Mouse (Mus musculus): Measurements from ENCODE around the gene Dpy19l3. TPM values are rescaled to one million over a fixed set of nuclear protein-coding genes. Genes with fewer than 3 reads are reported as not detected.
A peak's percentile ranks its signal among the peaks of the same experiment; 100 is the strongest.

Gene Dpy19l3
- polyA plus RNA-seq, 1 experiment from 2014 or later: 11.2 TPM

DNA sequence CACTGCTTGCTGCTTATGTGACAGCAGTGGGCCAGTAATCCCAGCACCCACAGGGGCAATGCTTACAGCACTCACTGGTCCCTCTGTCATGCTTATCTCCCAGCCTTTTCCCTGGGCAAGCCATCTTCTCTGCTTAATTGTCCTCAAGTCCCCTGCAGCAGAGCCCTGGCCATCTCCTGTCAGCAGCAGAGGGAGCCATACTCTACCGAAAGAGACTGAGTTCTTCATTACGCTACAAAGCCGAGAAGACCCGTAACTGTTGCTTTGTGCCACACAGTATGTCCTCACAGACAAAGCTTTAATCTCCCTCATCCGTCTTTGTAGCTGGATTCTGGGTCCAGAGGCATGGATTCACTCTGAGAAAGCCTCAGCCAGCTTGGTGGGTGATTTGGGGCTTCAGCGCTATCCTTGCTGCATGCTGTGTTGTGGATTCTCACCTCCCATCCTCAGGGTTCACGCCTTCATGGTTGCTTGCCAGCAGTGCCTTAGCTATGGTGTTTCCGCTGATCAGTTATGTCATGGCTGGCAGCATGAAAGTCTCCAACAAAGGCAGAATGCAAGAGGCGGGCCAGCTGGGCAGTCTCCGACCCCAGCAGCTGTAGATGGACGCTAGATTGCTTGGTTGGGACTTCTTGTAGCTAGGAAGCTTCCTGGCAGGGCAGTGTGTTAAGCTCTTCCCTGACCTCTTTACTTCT, 103.4 kb downstream of the Dpy19l3 start:
- H3K4me3 ChIP-seq: no peak overlapping the region
- H3K4me1 ChIP-seq: peaks cover 4% of the 10 kb centered on the region
- H3K9ac ChIP-seq: no peak overlapping the region
- H3K27me3 ChIP-seq (replicated peaks): 0 out of 2 replicates have a peak, but pooled peaks cover 3% of the 10 kb centered on the region
- 65% methylated on average over 11 of the region's 11 CpGs for WGBS
- no peak overlapping the region for H3K27ac ChIP-seq (replicated peaks)
- ATAC-seq (ENCODE audit: extremely low read depth, insufficient number of reproducible peaks, low FRiP score, low TSS enrichment): no peak
- no peaks in the 10 kb centered on the region for H3K9me3 ChIP-seq
- no peak overlapping the region for H3K4me2 ChIP-seq
- H3K36me3 ChIP-seq: no peaks in the 10 kb centered on the region

GRCm38 (mm10) chr7:35649071-35649470, 105.2 kb downstream of the Dpy19l3 start:
- H3K27me3 ChIP-seq (replicated peaks): no peaks in the 10 kb centered on the region

DNA sequence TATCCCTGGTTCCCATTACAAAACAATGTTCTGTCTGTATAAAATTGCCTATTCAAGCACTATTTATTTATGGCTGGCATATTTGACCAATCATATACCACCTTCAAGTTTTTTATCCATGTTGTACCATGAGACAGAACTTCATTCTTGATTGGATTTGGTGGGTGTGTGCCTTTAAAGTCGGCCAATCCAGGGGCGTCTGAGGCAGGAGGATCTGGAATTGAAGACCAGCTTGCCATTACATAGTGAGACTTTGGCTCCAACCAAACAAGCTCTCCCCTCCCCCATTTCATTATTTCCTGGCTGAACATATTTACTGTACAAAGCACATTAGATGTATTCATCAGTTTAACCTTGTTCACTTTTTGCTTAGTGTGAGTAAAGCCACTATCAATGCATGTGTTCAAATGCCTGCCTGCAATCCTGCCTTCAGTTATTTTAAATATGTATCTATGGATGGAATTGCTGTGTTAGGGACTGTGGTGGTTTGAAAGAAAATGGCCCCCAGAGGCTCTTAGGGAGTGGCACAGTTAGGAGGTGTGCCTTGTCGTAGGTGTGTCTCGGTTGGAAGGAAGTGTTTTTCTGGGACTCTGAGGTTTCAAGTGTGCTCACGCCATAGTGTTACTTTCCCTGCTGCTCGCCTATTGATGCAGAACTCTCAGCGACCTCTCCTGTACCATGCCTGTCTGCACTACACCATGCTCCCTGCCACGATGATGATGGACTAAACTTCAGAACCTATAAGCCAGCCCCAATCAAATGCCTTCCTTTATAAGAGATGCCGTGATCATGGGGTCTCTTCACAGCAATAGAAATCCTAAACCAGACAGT, 105.8 kb downstream of the Dpy19l3 start:
- Histone ChIP-seq H3K9me3 (no peaks in the 10 kb centered on the region), H3K36me3 (peaks cover 24% of the 10 kb centered on the region), H3K27me3 (replicated peaks) (no peaks in the 10 kb centered on the region), H3K9ac (no peak overlapping the region), H3K4me3 (no peak overlapping the region), H3K4me1 (peaks cover 7% of the 10 kb centered on the region), H3K4me2 (peak overlapping the region; percentile 16; the same call in 1 of the 2 replicates), H3K27ac (replicated peaks) (no peak overlapping the region)
- 70% methylated on average over 9 of the region's 9 CpGs for WGBS
- ATAC-seq (ENCODE audit: extremely low read depth, insufficient number of reproducible peaks, low FRiP score, low TSS enrichment): no peak

More at GRCm38 (mm10) chr7:35649071-35649470, 105.2 kb downstream of the Dpy19l3 start:
- Histone ChIP-seq H3K36me3 (peaks cover 17% of the 10 kb centered on the region), H3K4me2 (peak overlapping the region; percentile 16; the same call in 1 of the 2 replicates), H3K27ac (replicated peaks) (no peak overlapping the region), H3K9me3 (no peaks in the 10 kb centered on the region), H3K4me3 (no peak overlapping the region), H3K4me1 (peaks cover 7% of the 10 kb centered on the region), H3K9ac (no peak overlapping the region)
- peak; percentile 43; the same call in 1 of the 2 replicates for ATAC-seq (ENCODE audit: extremely low read depth, insufficient number of reproducible peaks, low FRiP score, low TSS enrichment)
- WGBS: 36% methylated on average over 3 of the region's 3 CpGs

- ATAC-seq (ENCODE audit: extremely low read depth, insufficient number of reproducible peaks, low FRiP score, low TSS enrichment): peak; percentile 81
- WGBS: under 1% methylated on average over 64 of the region's 64 CpGs
These were observed 107.1 kb downstream of the Dpy19l3 start, which contains the start of gene Pdcd5 for GRCm38 (mm10) chr7:35647101-35647698. Gene Pdcd5 (minus strand): TSS chr7:35647521.

GRCm38 (mm10) chr7:35646317-35647081, 107.8 kb downstream of the Dpy19l3 start:
- Histone ChIP-seq H3K27me3 (replicated peaks) (no peaks in the 10 kb centered on the region), H3K4me1 (peaks cover 7% of the 10 kb centered on the region), H3K36me3 (peaks cover 43% of the 10 kb centered on the region), H3K9me3 (no peaks in the 10 kb centered on the region), H3K9ac (peak overlapping the region; percentile 96), H3K4me3 (peak overlapping the region; percentile 95), H3K27ac (replicated peaks) (peak overlapping the region; percentile 85), H3K4me2 (peak overlapping the region; percentile 72)
- ATAC-seq (ENCODE audit: extremely low read depth, insufficient number of reproducible peaks, low FRiP score, low TSS enrichment): no peak
- 9% methylated on average over 34 of the region's 34 CpGs for WGBS

More at GRCm38 (mm10) chr7:35647101-35647698, 107.1 kb downstream of the Dpy19l3 start, which contains the start of gene Pdcd5:
- H3K36me3 ChIP-seq: peaks cover 36% of the 10 kb centered on the region
- H3K4me2 ChIP-seq: peak within 1 kb of the TSS; percentile 72
- peak within 1 kb of the TSS; percentile 85 for H3K27ac ChIP-seq (replicated peaks)
- H3K4me3 ChIP-seq: peak within 1 kb of the TSS; percentile 95
- no peaks in the 10 kb centered on the region for H3K27me3 ChIP-seq (replicated peaks)
- H3K9me3 ChIP-seq: no peaks in the 10 kb centered on the region
- peak within 1 kb of the TSS; percentile 96 for H3K9ac ChIP-seq
- H3K4me1 ChIP-seq: peaks cover 7% of the 10 kb centered on the region

DNA sequence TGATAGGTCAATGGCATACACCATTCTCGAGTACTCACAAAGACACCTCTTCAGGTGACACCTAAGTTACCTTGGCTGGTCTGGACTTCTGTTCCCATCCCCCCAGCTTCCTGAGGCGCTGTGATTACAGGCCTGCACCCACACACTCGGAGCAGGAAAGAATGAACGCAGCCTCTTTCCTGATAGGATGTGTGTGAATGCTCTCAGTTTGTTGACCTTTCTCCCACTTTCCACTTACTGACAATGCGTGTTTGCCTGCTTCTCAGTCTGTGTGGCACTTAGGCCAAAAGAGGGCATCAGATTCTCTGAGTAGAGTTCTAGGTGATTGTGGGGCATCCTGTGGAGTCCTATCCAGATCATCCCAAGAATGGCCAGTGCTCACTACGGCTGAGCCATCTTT, 114.2 kb downstream of the Dpy19l3 start:
- Histone ChIP-seq H3K27ac (replicated peaks) (no peak overlapping the region), H3K9me3 (no peaks in the 10 kb centered on the region), H3K27me3 (replicated peaks) (no peaks in the 10 kb centered on the region), H3K36me3 (peaks cover 87% of the 10 kb centered on the region), H3K4me3 (no peak overlapping the region), H3K9ac (no peak overlapping the region), H3K4me1 (peaks cover 6% of the 10 kb centered on the region; the same call in 1 of the 2 replicates), H3K4me2 (no peak overlapping the region)
- ATAC-seq (ENCODE audit: extremely low read depth, insufficient number of reproducible peaks, low FRiP score, low TSS enrichment): no peak
- WGBS: 56% methylated on average over 6 of the region's 6 CpGs

GRCm38 (mm10) chr7:35636874-35637273, 117.4 kb downstream of the Dpy19l3 start:
- H3K4me2 ChIP-seq: no peak overlapping the region
- ATAC-seq (ENCODE audit: extremely low read depth, insufficient number of reproducible peaks, low FRiP score, low TSS enrichment): no peak
- peaks cover 6% of the 10 kb centered on the region; the same call in 1 of the 2 replicates for H3K4me1 ChIP-seq
- no peaks in the 10 kb centered on the region for H3K27me3 ChIP-seq (replicated peaks)
- 92% methylated on average over 9 of the region's 9 CpGs for WGBS
- H3K4me3 ChIP-seq: no peak overlapping the region
- no peak overlapping the region for H3K27ac ChIP-seq (replicated peaks)
- H3K36me3 ChIP-seq: peaks cover 80% of the 10 kb centered on the region
- no peak overlapping the region for H3K9ac ChIP-seq
- H3K9me3 ChIP-seq: no peaks in the 10 kb centered on the region

GRCm38 (mm10) chr7:35636229-35636628, 118.0 kb downstream of the Dpy19l3 start:
- ATAC-seq (ENCODE audit: extremely low read depth, insufficient number of reproducible peaks, low FRiP score, low TSS enrichment): no peak
- no peak overlapping the region for H3K4me3 ChIP-seq
- H3K4me2 ChIP-seq: no peak overlapping the region
- peaks cover 6% of the 10 kb centered on the region; the same call in 1 of the 2 replicates for H3K4me1 ChIP-seq
- no peak overlapping the region for H3K9ac ChIP-seq
- no peaks in the 10 kb centered on the region for H3K27me3 ChIP-seq (replicated peaks)
- H3K36me3 ChIP-seq: peaks cover 80% of the 10 kb centered on the region
- H3K9me3 ChIP-seq: no peaks in the 10 kb centered on the region
- no peak overlapping the region for H3K27ac ChIP-seq (replicated peaks)
- WGBS: 53% methylated on average over 6 of the region's 6 CpGs
